In the genomic region with DNA sequence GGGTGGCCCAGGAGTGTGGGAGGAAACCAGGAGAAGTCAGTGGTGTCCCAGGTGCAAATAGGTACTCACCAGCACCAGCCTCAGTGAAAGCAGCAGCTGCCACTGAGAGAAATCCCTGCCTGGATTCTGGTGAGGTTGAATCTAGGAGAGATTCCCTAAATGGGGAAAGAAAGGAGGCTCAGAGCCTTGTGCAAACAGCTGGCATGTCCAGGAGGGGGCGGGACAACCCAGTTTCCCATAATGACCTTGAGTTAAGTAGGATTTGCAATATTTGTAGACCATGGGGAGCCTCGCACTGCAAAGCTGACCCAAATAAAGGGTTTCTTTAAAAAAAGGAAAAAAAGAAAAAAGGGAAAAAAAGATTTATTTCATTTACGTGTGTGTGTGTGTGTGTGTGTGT, we compare ENCODE assay signal across 8 mouse cellular contexts. TPM values are rescaled to one million over a fixed set of nuclear protein-coding genes. Genes with fewer than 3 reads are reported as not detected.
DNase-seq lines count a peak whose midpoint lies in the region; ATAC-seq lines count a peak whose summit lies in the region.

No protein-coding gene starts in this region.

- no peak for ATAC-seq in kidney, embryonic 14.5 days (ENCODE audit: low FRiP score, low TSS enrichment)
- no peak for ATAC-seq in lung, embryonic 15.5 days (ENCODE audit: borderline replicate concordance, extremely low read depth, low FRiP score, low TSS enrichment)
- ATAC-seq in forebrain, embryonic 13.5 days, result no peak

- peaks cover 31% of the 10 kb centered on the region for H3K4me1 ChIP-seq in kidney, embryonic 14.5 days (ENCODE audit: control insufficient read depth, insufficient read depth, low read length)
- H3K4me1 ChIP-seq in lung, embryonic 15.5 days, result peaks cover 52% of the 10 kb centered on the region
- peaks cover 24% of the 10 kb centered on the region for H3K4me1 ChIP-seq in forebrain, embryonic 13.5 days

- H3K4me2 ChIP-seq in kidney, embryonic 14.5 days (replicated peaks; ENCODE audit: low read depth, low read length), result peak overlapping the region; percentile 50
- H3K4me2 ChIP-seq in lung, embryonic 15.5 days, result peak overlapping the region; percentile 94
- no peak overlapping the region for H3K4me2 ChIP-seq in forebrain, embryonic 13.5 days

- H3K27me3 ChIP-seq in kidney, embryonic 14.5 days (ENCODE audit: control insufficient read depth, insufficient read depth, low read length), result no peaks in the 10 kb centered on the region
- H3K27me3 ChIP-seq in lung, embryonic 15.5 days, result no peaks in the 10 kb centered on the region
- peaks cover 41% of the 10 kb centered on the region for H3K27me3 ChIP-seq in forebrain, embryonic 13.5 days

- WGBS in kidney, embryonic 14.5 days, result 37% methylated on average over 3 of the region's 3 CpGs
- 40% methylated on average over 3 of the region's 3 CpGs for WGBS in lung, embryonic 15.5 days
- 48% methylated on average over 3 of the region's 3 CpGs for WGBS in forebrain, embryonic 13.5 days

- peaks cover 31% of the 10 kb centered on the region for H3K36me3 ChIP-seq in kidney, embryonic 14.5 days (ENCODE audit: control insufficient read depth, insufficient read depth, low read length)
- no peaks in the 10 kb centered on the region for H3K36me3 ChIP-seq in lung, embryonic 15.5 days
- no peaks in the 10 kb centered on the region for H3K36me3 ChIP-seq in forebrain, embryonic 13.5 days (ENCODE audit: poor library complexity, severe bottlenecking)

- peak overlapping the region; percentile 52 for H3K27ac ChIP-seq in kidney, embryonic 14.5 days (ENCODE audit: low read depth, low read length)
- peak overlapping the region; percentile 87 for H3K27ac ChIP-seq in lung, embryonic 15.5 days
- no peak overlapping the region for H3K27ac ChIP-seq in forebrain, embryonic 13.5 days

- DNase-seq in 3T3-L1 (ENCODE audit: low read depth, low spot score) (peak; percentile 57), ES-CJ7 (ENCODE audit: low read depth, low spot score) (peak; percentile 24)
- DNase-seq in gastrocnemius, postnatal 10 days, result peak; percentile 48
- DNase-seq in testis, postnatal 10 days (ENCODE audit: low spot score), result peak; percentile 79
- no peak for DNase-seq in right cerebral cortex, postnatal 25 days

- H3K4me3 ChIP-seq in kidney, embryonic 14.5 days (ENCODE audit: low read length), result peak overlapping the region; percentile 28
- no peak overlapping the region for H3K4me3 ChIP-seq in lung, embryonic 15.5 days
- H3K4me3 ChIP-seq in forebrain, embryonic 13.5 days, result no peak overlapping the region

- no peaks in the 10 kb centered on the region for H3K9me3 ChIP-seq in kidney, embryonic 14.5 days (ENCODE audit: control insufficient read depth, low read length)
- H3K9me3 ChIP-seq in lung, embryonic 15.5 days, result no peaks in the 10 kb centered on the region
- no peaks in the 10 kb centered on the region for H3K9me3 ChIP-seq in forebrain, embryonic 13.5 days (replicated peaks)

- H3K9ac ChIP-seq in kidney, embryonic 14.5 days (ENCODE audit: low read depth, low read length), result peak overlapping the region; percentile 60
- H3K9ac ChIP-seq in lung, embryonic 15.5 days, result no peak overlapping the region
- H3K9ac ChIP-seq in forebrain, embryonic 13.5 days, result no peak overlapping the region

RNA-seq across cellular contexts. Expression of gene Dhrs3, which starts 3.7 kb away (rescaled TPM):
- total RNA-seq in gastrocnemius, postnatal 10 days (2021), result 10 to 100 TPM; 39.3 to 39.8 TPM
- polyA plus RNA-seq in kidney, embryonic 14.5 days (2014; fragmentation: Nextera tagmentation; extraction: Ambion mirVana), result 153 and 226 TPM in 2 replicates
- 51.6 and 53.0 TPM in 2 replicates for polyA plus RNA-seq in lung, embryonic 15.5 days (2015; fragmentation: Nextera tagmentation; extraction: Ambion mirVana)
- polyA plus RNA-seq in forebrain, embryonic 13.5 days (2015; fragmentation: Nextera tagmentation; extraction: Ambion mirVana), result 5.9 and 6.8 TPM in 2 replicates
